In the genomic region with DNA sequence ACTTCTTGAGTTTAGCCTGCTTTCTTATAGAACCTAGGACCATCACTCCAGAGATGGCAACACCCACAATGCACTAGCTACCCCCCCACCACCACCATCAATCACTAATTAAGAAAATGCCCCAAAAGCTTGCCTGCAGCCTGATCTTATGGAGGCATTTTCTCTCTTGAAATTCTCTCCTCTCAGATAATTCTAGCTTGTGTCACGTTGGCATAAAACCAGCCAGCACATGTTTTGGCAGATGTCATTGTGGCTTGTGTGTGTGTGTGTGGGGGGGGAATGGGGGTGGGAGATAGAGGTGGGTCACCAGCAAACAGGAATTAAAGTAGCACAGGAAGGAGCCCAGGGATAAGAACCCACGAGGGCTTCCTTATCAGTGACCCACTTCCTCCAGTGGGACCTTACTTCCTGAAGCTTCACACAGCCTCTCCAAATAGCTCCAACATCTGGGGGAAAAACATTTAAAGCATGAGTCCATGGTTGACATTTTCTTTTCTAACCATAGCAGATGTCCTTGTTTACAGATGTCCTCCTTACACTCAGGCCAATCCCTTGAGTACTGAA, we compare ENCODE assay signal across 16 mouse cellular contexts. TPM values are rescaled to one million over a fixed set of nuclear protein-coding genes. Genes with fewer than 3 reads are reported as not detected.
A peak's percentile ranks its signal among the peaks of the same experiment; 100 is the strongest.
DNase-seq lines count a peak whose midpoint lies in the region; ATAC-seq and TF ChIP-seq lines count a peak whose summit lies in the region.
"Had no signal": no experiment of that assay in that cellular context is flagged by ENCODE, and none has a peak within 500 bp of the region (broad histone marks: within the 10 kb centered on the region; RNA-seq: fewer than 3 reads in every experiment).

No protein-coding gene starts in this region.

- no peak for ATAC-seq in lung, embryonic 14.5 days (ENCODE audit: insufficient read depth)
- peak; percentile 49; the same call in 1 of the 2 replicates for ATAC-seq in megakaryocyte, adult 5-6 weeks (ENCODE audit: poor library complexity, severe bottlenecking)
- ATAC-seq: activated CD4-positive, CD25-positive, alpha-beta regulatory T cell, adult 4 months had no signal

- H3K4me2 ChIP-seq in lung, embryonic 14.5 days = no peak overlapping the region
- H3K4me2 ChIP-seq: heart, embryonic 13.5 days had no signal

- peak; percentile 14 for DNase-seq in adrenal gland, adult 2 months
- DNase-seq in adrenal gland, adult 8-10 months = no peak
- peak; percentile 8 for DNase-seq in lung, embryonic 14.5 days
- no peak for DNase-seq in lung, postnatal 14 days
- peak; percentile 28 to 35 for DNase-seq in heart, postnatal 10 days
- no peak for DNase-seq in right cerebral cortex, adult 18-20 months
- no peak for DNase-seq in left cerebral cortex, postnatal 10 days (ENCODE audit: extremely low spot score in 1 of 2, low spot score in 2 of 2)
- DNase-seq: cerebellum, postnatal 25 days; layer of hippocampus, adult 9-11 months; right cerebral cortex, postnatal 4 days had no signal

- H3K9me3 ChIP-seq in lung, embryonic 14.5 days (ENCODE audit: low read depth, low read length) = no peaks in the 10 kb centered on the region
- H3K9me3 ChIP-seq: heart, embryonic 13.5 days; midbrain, embryonic 10.5 days had no signal

- H3K4me1 ChIP-seq in lung, embryonic 14.5 days (ENCODE audit: insufficient read depth) = no peaks in the 10 kb centered on the region

- no peak overlapping the region for H3K27ac ChIP-seq in lung, embryonic 14.5 days (ENCODE audit: low read depth)
- H3K27ac ChIP-seq: heart, embryonic 13.5 days; midbrain, embryonic 10.5 days; stomach, postnatal 0 days had no signal

- H3K36me3 ChIP-seq in lung, embryonic 14.5 days (ENCODE audit: insufficient read depth) = no peaks in the 10 kb centered on the region
- H3K36me3 ChIP-seq: heart, embryonic 13.5 days; midbrain, embryonic 10.5 days had no signal

- H3K4me3 ChIP-seq in lung, embryonic 14.5 days (ENCODE audit: low read depth, low read length) = no peak overlapping the region
- H3K4me3 ChIP-seq: heart, embryonic 13.5 days; midbrain, embryonic 10.5 days; myocyte had no signal

- no peaks in the 10 kb centered on the region for H3K27me3 ChIP-seq in lung, embryonic 14.5 days (ENCODE audit: insufficient read depth, low read length)

- TF ChIP-seq CTCF in lung, embryonic 14.5 days (IDR thresholded peaks at IDR 0.05; ENCODE audit: low read depth) = no peak

- WGBS in lung, embryonic 14.5 days = 27% methylated on average over 2 of the region's 2 CpGs

- no peak overlapping the region for H3K9ac ChIP-seq in lung, embryonic 14.5 days
- H3K9ac ChIP-seq: heart, embryonic 13.5 days had no signal

- intact Hi-C loops in heart, postnatal 10 days (cut with DNase I) = loop anchor here (5.0 kb wide), 1 partner anchor 104 kb away; no protein-coding TSS in a partner anchor
- intact Hi-C loops in left cerebral cortex, postnatal 10 days (cut with DNase I) = no loop called here

RNA-seq across cellular contexts. Expression of a gene that starts 18.3 kb away (rescaled TPM):
- not detected for total RNA-seq in adrenal gland, adult 2 months (2021)
- polyA plus RNA-seq in adrenal gland, adult 2 months (2012; rRNA removed) = not detected in 2 replicates
- not detected for total RNA-seq in adrenal gland, adult 8-10 months (2022)
- polyA plus RNA-seq in lung, embryonic 14.5 days (2014; fragmentation: Nextera tagmentation; extraction: Ambion mirVana) = not detected in 2 replicates
- not detected for total RNA-seq in heart, postnatal 10 days (2021)
- total RNA-seq in megakaryocyte, adult 5-6 weeks (2015) = 0.41 and 0.42 TPM in 2 replicates
- total RNA-seq in megakaryocyte, adult 5-6 weeks (2017) = not detected in 2 replicates
- not detected for total RNA-seq in left cerebral cortex, postnatal 10 days (2021)
- polyA plus RNA-seq: heart, embryonic 13.5 days; midbrain, embryonic 10.5 days; myocyte; stomach, postnatal 0 days had no signal

Comparison
In these comparisons a context has a peak if more than half of its experiments do, and no peak if none do; other contexts are left out.
1. DNase-seq: peak in adrenal gland, adult 2 months (single experiment), lung, embryonic 14.5 days (single experiment) and heart, postnatal 10 days (2 of 2); none in adrenal gland, adult 8-10 months (single experiment), lung, postnatal 14 days (single experiment), right cerebral cortex, adult 18-20 months (single experiment) and left cerebral cortex, postnatal 10 days (0 of 2).